Mouse (Mus musculus) gastrocnemius, adult 2 months (tissue): ENCODE results near the gene Neu3. TPM values are rescaled to one million over a fixed set of nuclear protein-coding genes. Genes with fewer than 3 reads are reported as not detected.

ENCODE experiments used
- DNase-seq: peaks from one replicate; pipeline ENCODE4 v3.0.0; 2022
- H3K27ac ChIP-seq: fragments of 200-600 bp; 2 replicates; pipeline ENCODE4 v1.8.1; 2022; ENCODE audit warnings: mild to moderate bottlenecking
- H3K4me3 ChIP-seq: fragments of 200-600 bp; 2 replicates; pipeline ENCODE4 v1.8.1; 2022; ENCODE audit warnings: mild to moderate bottlenecking, moderate library complexity
- CTCF ChIP-seq: fragments of 200-600 bp; IDR thresholded peaks from 2 replicates; pipeline ENCODE4 v1.8.1; 2022; ENCODE audit warnings: antibody characterized with exemption, mild to moderate bottlenecking, moderate library complexity
- intact Hi-C: fragments of 180-260 bp; cut with DNase I; formaldehyde crosslinking; loops from one replicate; pipeline ENCODE4 v1.15.1; 2025
- total RNA-seq, 2 experiments: library from RNA; stranded (reverse); gene quantifications; 2 replicates each; pipeline ENCODE4 v1.2.3; 2021

Neu3 gene
- total RNA-seq, 2 experiments from 2014 or later = 2.1 to 3.4 TPM

- intact Hi-C loops = no loop called here
- Histone ChIP-seq H3K27ac (no peak within 1 kb of the TSS), H3K4me3 (no peak within 1 kb of the TSS)
- no peak for TF ChIP-seq CTCF
- no peak for DNase-seq
Observed at GRCm38 (mm10) chr7:99763207-99763606, 65.0 kb downstream of the Neu3 start, which contains the start of gene Olfr521. Gene Olfr521 (plus strand): TSS chr7:99763507.

Other genes starting within 250 kb of the Neu3 start
- 10 to 100 TPM; 47.8 to 69.3 TPM for gene Tpbgl, start 201.3 kb downstream of the Neu3 start, total RNA-seq
- gene Slco2b1, start 117.1 kb downstream of the Neu3 start, total RNA-seq = 1 to 10 TPM; 5.2 to 7.1 TPM
- not detected for gene Olfr520, start 98.1 kb downstream of the Neu3 start, total RNA-seq
- not detected for gene Olfr521, start 64.9 kb downstream of the Neu3 start, total RNA-seq
- gene Xrra1, start 30.7 kb upstream of the Neu3 start, total RNA-seq = under 1 TPM; 0.11 to 0.59 TPM
- 10 to 100 TPM; 76.7 to 79.4 TPM for gene Spcs2, start 35.0 kb upstream of the Neu3 start, total RNA-seq
- 1 to 10 TPM; 8.1 to 10.0 TPM for gene Rnf169, start 152.0 kb upstream of the Neu3 start, total RNA-seq
- 1 to 10 TPM; 2.0 to 3.2 TPM for gene Chrdl2, start 177.8 kb upstream of the Neu3 start, total RNA-seq